ENCODE assay signal across 21 mouse cellular contexts in the genomic region with DNA sequence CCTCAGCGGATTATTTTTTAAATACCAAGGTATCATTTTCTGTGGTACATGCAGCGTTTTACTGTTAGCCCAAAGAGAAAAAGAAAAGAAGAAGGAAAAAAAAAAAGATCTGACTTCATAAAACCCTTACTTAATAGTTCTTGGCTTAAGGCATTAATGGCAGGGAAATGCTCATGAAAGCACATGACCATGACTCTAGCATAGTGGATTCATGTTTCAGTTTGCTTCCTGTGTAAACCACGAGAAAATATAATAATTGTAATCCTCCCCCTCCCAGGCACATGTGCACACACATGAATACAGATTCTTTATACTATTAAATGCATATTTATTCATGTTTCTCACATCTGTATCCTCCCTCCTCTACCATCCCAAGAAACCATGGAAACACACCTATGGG.
DNase-seq lines count a peak whose midpoint lies in the region; ATAC-seq and TF ChIP-seq lines count a peak whose summit lies in the region.
"Had no signal": no experiment of that assay in that cellular context is flagged by ENCODE, and none has a peak within 500 bp of the region (broad histone marks: within the 10 kb centered on the region; RNA-seq: fewer than 3 reads in every experiment).

No protein-coding gene starts in this region.

- H3K27me3 ChIP-seq in limb, embryonic 12.5 days = no peaks in the 10 kb centered on the region
- H3K27me3 ChIP-seq in myocyte (ENCODE audit: control insufficient read depth, insufficient read depth, insufficient read length) = no peaks in the 10 kb centered on the region
- no peaks in the 10 kb centered on the region for H3K27me3 ChIP-seq in kidney, embryonic 14.5 days (ENCODE audit: control insufficient read depth, insufficient read depth, low read length)
- H3K27me3 ChIP-seq: forebrain, embryonic 13.5 days; intestine, embryonic 15.5 days had no signal

- no peak overlapping the region for H3ac ChIP-seq in myocyte (ENCODE audit: control insufficient read depth, insufficient read length)

- H3K9me3 ChIP-seq in limb, embryonic 12.5 days = no peaks in the 10 kb centered on the region
- H3K9me3 ChIP-seq in kidney, embryonic 14.5 days (ENCODE audit: control insufficient read depth, low read length) = no peaks in the 10 kb centered on the region
- H3K9me3 ChIP-seq: forebrain, embryonic 13.5 days; hindbrain, embryonic 10.5 days; intestine, embryonic 15.5 days had no signal

- H3K79me2 ChIP-seq in myocyte (ENCODE audit: control insufficient read depth, insufficient read depth) = no peaks in the 10 kb centered on the region

- WGBS in limb, embryonic 12.5 days = 66% methylated on average over 3 of the region's 3 CpGs
- 81% methylated on average over 3 of the region's 3 CpGs for WGBS in kidney, embryonic 14.5 days

- peaks cover 4% of the 10 kb centered on the region; the same call in 1 of the 2 replicates for H3K4me1 ChIP-seq in brown adipose tissue, adult 24 weeks (ENCODE audit: control insufficient read depth, insufficient read depth, insufficient read length, low read length)
- H3K4me1 ChIP-seq in limb, embryonic 12.5 days (replicated peaks) = peaks cover 35% of the 10 kb centered on the region
- H3K4me1 ChIP-seq in kidney, embryonic 14.5 days (ENCODE audit: control insufficient read depth, insufficient read depth, low read length) = peaks cover 14% of the 10 kb centered on the region

- no peak overlapping the region for H3K4me3 ChIP-seq in gastrocnemius, adult 2 months
- no peak overlapping the region for H3K4me3 ChIP-seq in brown adipose tissue, adult 24 weeks (ENCODE audit: insufficient read depth, low read depth, low read length)
- H3K4me3 ChIP-seq in limb, embryonic 12.5 days (replicated peaks) = no peak overlapping the region
- no peak overlapping the region for H3K4me3 ChIP-seq in myocyte
- H3K4me3 ChIP-seq in kidney, embryonic 14.5 days (ENCODE audit: low read length) = no peak overlapping the region
- H3K4me3 ChIP-seq: forebrain, embryonic 13.5 days; heart, adult 2 months; hindbrain, embryonic 10.5 days; intestine, embryonic 15.5 days had no signal

- H3K4me2 ChIP-seq in limb, embryonic 12.5 days = no peak overlapping the region
- peak overlapping the region; percentile 74 for H3K4me2 ChIP-seq in myocyte (ENCODE audit: low read depth)
- H3K4me2 ChIP-seq in kidney, embryonic 14.5 days (replicated peaks; ENCODE audit: low read depth, low read length) = no peak overlapping the region
- H3K4me2 ChIP-seq: forebrain, embryonic 13.5 days; heart, embryonic 11.5 days; hindbrain, embryonic 14.5 days; intestine, embryonic 15.5 days had no signal

- no peak overlapping the region for H3K9ac ChIP-seq in limb, embryonic 12.5 days (replicated peaks)
- no peak overlapping the region for H3K9ac ChIP-seq in kidney, embryonic 14.5 days (ENCODE audit: low read depth, low read length)
- H3K9ac ChIP-seq: forebrain, embryonic 13.5 days; hindbrain, embryonic 14.5 days; intestine, embryonic 15.5 days had no signal

- TF ChIP-seq POLR2A in myocyte (IDR thresholded peaks at IDR 0.05; ENCODE audit: insufficient read length, low read depth) = no peak

- ATAC-seq in limb, embryonic 12.5 days (ENCODE audit: insufficient number of reproducible peaks, insufficient read depth, low FRiP score, low TSS enrichment, low read depth) = no peak
- ATAC-seq in kidney, embryonic 14.5 days (ENCODE audit: low FRiP score, low TSS enrichment) = no peak
- ATAC-seq: CD4-positive, CD25-positive, alpha-beta regulatory T cell, adult 4 months; forebrain, embryonic 13.5 days; intestine, embryonic 15.5 days had no signal

- peak overlapping the region; percentile 46; the same call in 1 of the 2 replicates for H3K27ac ChIP-seq in gastrocnemius, adult 2 months
- H3K27ac ChIP-seq in brown adipose tissue, adult 24 weeks (replicated peaks; ENCODE audit: low read depth, low read length) = peak overlapping the region; percentile 91
- H3K27ac ChIP-seq in limb, embryonic 12.5 days = peak overlapping the region; percentile 85; the same call in 1 of the 2 replicates
- no peak overlapping the region for H3K27ac ChIP-seq in kidney, embryonic 14.5 days (ENCODE audit: low read depth, low read length)
- H3K27ac ChIP-seq: heart, adult 2 months; hindbrain, embryonic 14.5 days; intestine, embryonic 15.5 days had no signal

- intact Hi-C loops in gastrocnemius, adult 2 months (cut with DNase I) = no loop called here

- DNase-seq in gastrocnemius, adult 2 months = no peak
- DNase-seq in gastrocnemius, postnatal 25 days = no peak
- no peak for DNase-seq in kidney, postnatal 36 days
- DNase-seq in layer of hippocampus, postnatal 36 days = no peak
- DNase-seq: adrenal gland, adult 8-10 months; cerebellum, adult 11-12 months; cerebellum, adult 9-11 months; cerebellum, postnatal 36 days; gastrocnemius, postnatal 10 days; heart, adult 2 months had no signal

- H3K36me3 ChIP-seq in limb, embryonic 12.5 days = no peaks in the 10 kb centered on the region
- H3K36me3 ChIP-seq in myocyte (ENCODE audit: control insufficient read depth, insufficient read depth) = no peaks in the 10 kb centered on the region
- no peaks in the 10 kb centered on the region for H3K36me3 ChIP-seq in kidney, embryonic 14.5 days (ENCODE audit: control insufficient read depth, insufficient read depth, low read length)
- H3K36me3 ChIP-seq: G1E; hindbrain, embryonic 10.5 days; intestine, embryonic 15.5 days had no signal

- TF ChIP-seq CTCF in gastrocnemius, adult 2 months (IDR thresholded peaks at IDR 0.05) = no peak

TF ChIP-seq in myocyte, 11 proteins besides CTCF, POLR2A, EP300 and RAD21:
- TF ChIP-seq CEBPB (IDR thresholded peaks at IDR 0.05; ENCODE audit: insufficient read depth, poor library complexity, severe bottlenecking) = no peak
- TF ChIP-seq MYOD1 (IDR thresholded peaks at IDR 0.05; ENCODE audit: control insufficient read depth in 1 of 3, insufficient read length in 2 of 3, low read depth in 2 of 3) = no peak
- TF ChIP-seq USF1 (IDR thresholded peaks at IDR 0.05; ENCODE audit: low read depth) = peak; percentile 67
